Mouse (Mus musculus) myocyte (in vitro differentiated cells): ENCODE data around the gene Ccdc144b. TPM values are rescaled to one million over a fixed set of nuclear protein-coding genes. Genes with fewer than 3 reads are reported as not detected.
A peak's percentile ranks its signal among the peaks of the same experiment; 100 is the strongest.

Experiments used
- H3K27me3 ChIP-seq: one replicate; pipeline ENCODE4 v1.6.1; 2011; ENCODE audit not compliant: control insufficient read depth, insufficient read depth, insufficient read length
- H3K36me3 ChIP-seq: one replicate; pipeline ENCODE4 v1.6.1; 2011; ENCODE audit not compliant: control insufficient read depth, insufficient read depth
- H3K4me2 ChIP-seq: one replicate; pipeline ENCODE4 v1.6.1; 2011; ENCODE audit warnings: low read depth, control low read depth
- H3K4me3 ChIP-seq: one replicate; pipeline ENCODE4 v1.5.1; 2011; ENCODE audit warnings: mild to moderate bottlenecking, control low read depth, moderate library complexity
- H3K79me2 ChIP-seq: one replicate; pipeline ENCODE4 v1.6.1; 2011; ENCODE audit not compliant: control insufficient read depth, insufficient read depth
- H3ac ChIP-seq: one replicate; pipeline ENCODE4 v1.6.1; 2011; ENCODE audit not compliant: control insufficient read depth, insufficient read length
- CEBPB ChIP-seq: IDR thresholded peaks from 2 replicates; pipeline ENCODE4 v1.6.1; 2011; ENCODE audit warnings: mild to moderate bottlenecking, moderate library complexity; ENCODE audit not compliant: poor library complexity, insufficient read depth, severe bottlenecking
- E2F4 ChIP-seq: IDR thresholded peaks from one replicate; pipeline ENCODE4 v1.6.1; 2011; ENCODE audit warnings: mild to moderate bottlenecking, control low read depth, moderate library complexity; ENCODE audit not compliant: insufficient read depth
- MAX ChIP-seq: IDR thresholded peaks from one replicate; pipeline ENCODE4 v1.6.1; 2011; ENCODE audit warnings: low read depth, mild to moderate bottlenecking, control low read depth
- MYOD1 ChIP-seq, 3 experiments: IDR thresholded peaks; one replicate each; pipeline ENCODE4 v1.6.1; 2011; ENCODE audit warnings: control low read depth in 2 of 3, low read depth in 2 of 3, mild to moderate bottlenecking in 2 of 3, moderate library complexity in 1 of 3; ENCODE audit not compliant: insufficient read length in 2 of 3, control insufficient read depth in 1 of 3
- MYOG ChIP-seq, 3 experiments: IDR thresholded peaks; one replicate each; pipeline ENCODE4 v1.6.1; 2011; ENCODE audit warnings: control low read depth in 2 of 3, low read depth in 2 of 3, mild to moderate bottlenecking in 2 of 3; ENCODE audit not compliant: insufficient read length in 2 of 3, control insufficient read depth in 1 of 3, insufficient read depth in 1 of 3
- POLR2A ChIP-seq: IDR thresholded peaks from one replicate; pipeline ENCODE4 v1.6.1; 2011; ENCODE audit warnings: low read depth, mild to moderate bottlenecking, control low read depth, moderate library complexity; ENCODE audit not compliant: insufficient read length
- POLR2AphosphoS2 ChIP-seq: IDR thresholded peaks from one replicate; pipeline ENCODE4 v1.6.1; 2011; ENCODE audit warnings: low read depth, control low read depth; ENCODE audit not compliant: insufficient read length
- REST ChIP-seq: IDR thresholded peaks from one replicate; pipeline ENCODE4 v1.6.1; 2011; ENCODE audit warnings: mild to moderate bottlenecking, control low read depth, moderate library complexity; ENCODE audit not compliant: insufficient read depth, insufficient read length
- SRF ChIP-seq: IDR thresholded peaks from one replicate; pipeline ENCODE4 v1.6.1; 2011; ENCODE audit warnings: low read depth; ENCODE audit not compliant: control insufficient read depth, insufficient read length
- TCF12 ChIP-seq: IDR thresholded peaks from one replicate; pipeline ENCODE4 v1.6.1; 2011; ENCODE audit warnings: mild to moderate bottlenecking, control low read depth; ENCODE audit not compliant: poor library complexity, insufficient read depth, severe bottlenecking
- TCF3 ChIP-seq: IDR thresholded peaks from one replicate; pipeline ENCODE4 v1.6.1; 2011; ENCODE audit warnings: low read depth, control low read depth; ENCODE audit not compliant: insufficient read length
- USF1 ChIP-seq: IDR thresholded peaks from one replicate; pipeline ENCODE4 v1.6.1; 2011; ENCODE audit warnings: low read depth, mild to moderate bottlenecking, control low read depth, moderate library complexity
- polyA plus RNA-seq: library from polyadenylated mRNA; unstranded; fragments of >200 nt; fragmentation: generic; extraction: Trizol; gene quantifications from one replicate; pipeline ENCODE4 v1.2.1, GENCODE M21; 2012; ENCODE audit warnings: missing spikeins

Ccdc144b gene
- polyA plus RNA-seq, 1 experiment: not detected

GRCm38 (mm10) chr3:36011239-36011638 lies 42.1 kb downstream of the Ccdc144b start:
- TF ChIP-seq POLR2A: no peak
- TF ChIP-seq MYOG (IDR thresholded peaks at IDR 0.05; ENCODE audit: control insufficient read depth in 1 of 3, insufficient read depth in 1 of 3, insufficient read length in 2 of 3, low read depth in 2 of 3): peak in 1 of 3 experiments; percentile 34
- TF ChIP-seq MYOD1 (IDR thresholded peaks at IDR 0.05; ENCODE audit: control insufficient read depth in 1 of 3, insufficient read length in 2 of 3, low read depth in 2 of 3): peak in 1 of 3 experiments; percentile 63
- peak; percentile 2 for TF ChIP-seq TCF12
- Histone ChIP-seq H3K36me3 (no peaks in the 10 kb centered on the region), H3K4me2 (no peak overlapping the region), H3K79me2 (no peaks in the 10 kb centered on the region), H3ac (no peak overlapping the region), H3K27me3 (no peaks in the 10 kb centered on the region), H3K4me3 (no peak overlapping the region)

GRCm38 (mm10) chr3:36008411-36009154 lies 44.8 kb downstream of the Ccdc144b start:
- no peak overlapping the region for H3K4me2 ChIP-seq
- no peak overlapping the region for H3ac ChIP-seq
- H3K79me2 ChIP-seq: no peaks in the 10 kb centered on the region
- TF ChIP-seq POLR2AphosphoS2 (no peak), E2F4 (no peak), SRF (no peak), TCF3 (no peak), MYOG (IDR thresholded peaks at IDR 0.05; ENCODE audit: control insufficient read depth in 1 of 3, insufficient read depth in 1 of 3, insufficient read length in 2 of 3, low read depth in 2 of 3) (no peak), CEBPB (no peak), POLR2A (no peak), MYOD1 (IDR thresholded peaks at IDR 0.05; ENCODE audit: control insufficient read depth in 1 of 3, insufficient read length in 2 of 3, low read depth in 2 of 3) (no peak), MAX (no peak), TCF12 (no peak), REST (no peak), USF1 (no peak)
- H3K4me3 ChIP-seq: no peak overlapping the region
- peaks cover 4% of the 10 kb centered on the region for H3K27me3 ChIP-seq
- H3K36me3 ChIP-seq: no peaks in the 10 kb centered on the region

DNA sequence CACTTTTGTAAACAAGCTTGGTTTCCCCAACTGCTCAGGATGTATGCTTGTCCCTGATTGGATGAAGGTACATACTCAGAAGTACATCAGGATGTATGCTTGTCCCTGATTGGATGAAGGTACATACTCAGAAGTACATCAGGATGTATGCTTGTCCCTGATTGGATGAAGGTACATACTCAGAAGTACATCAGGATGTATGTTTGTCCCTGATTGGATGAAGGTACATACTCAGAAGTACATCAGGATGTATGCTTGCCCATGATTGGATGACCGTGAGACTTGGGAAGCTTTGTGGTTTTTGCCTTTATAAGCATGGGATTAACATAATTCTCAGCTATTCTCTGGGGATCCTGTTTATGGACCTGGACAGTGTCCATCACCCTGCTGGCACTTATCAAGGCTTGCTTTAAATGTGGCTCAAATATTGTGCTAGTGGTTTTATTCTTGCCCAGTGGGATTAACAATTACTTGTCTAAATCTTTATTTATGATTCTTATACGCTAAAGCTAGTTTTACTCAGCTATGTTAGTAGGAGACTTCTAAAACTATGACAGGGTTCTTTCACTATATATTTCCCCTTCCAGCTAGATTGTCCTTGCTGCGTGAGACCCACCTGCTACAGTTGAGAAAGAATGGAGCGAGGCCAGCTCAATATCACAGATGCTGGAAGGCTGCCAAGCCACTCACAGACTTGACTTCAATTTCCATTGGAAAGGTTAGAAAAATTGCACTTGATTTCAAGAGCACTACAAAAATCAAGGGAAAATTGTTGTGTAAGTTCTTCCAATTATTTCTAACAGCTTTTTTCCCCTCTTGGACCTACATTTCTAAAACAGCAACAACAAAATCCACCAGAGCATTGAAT lies 49.1 kb downstream of the Ccdc144b start:
- H3K27me3 ChIP-seq: peaks cover 4% of the 10 kb centered on the region
- no peaks in the 10 kb centered on the region for H3K36me3 ChIP-seq
- no peak overlapping the region for H3K4me2 ChIP-seq
- H3K79me2 ChIP-seq: no peaks in the 10 kb centered on the region
- no peak for TF ChIP-seq E2F4
- no peak overlapping the region for H3K4me3 ChIP-seq
- no peak overlapping the region for H3ac ChIP-seq

- peak within 1 kb of the TSS; percentile 48 for H3K4me3 ChIP-seq
- H3K79me2 ChIP-seq: no peaks in the 10 kb centered on the region
- H3ac ChIP-seq: peak within 1 kb of the TSS; percentile 45
- peak in 1 of 3 experiments; percentile 35 for TF ChIP-seq MYOD1 (IDR thresholded peaks at IDR 0.05; ENCODE audit: control insufficient read depth in 1 of 3, insufficient read length in 2 of 3, low read depth in 2 of 3)
- TF ChIP-seq POLR2AphosphoS2: peak; percentile 23
- peak; percentile 68 for TF ChIP-seq POLR2A
- peak; percentile 87 for TF ChIP-seq USF1
- no peak for TF ChIP-seq E2F4
- no peak for TF ChIP-seq MAX
- TF ChIP-seq CEBPB: no peak
- H3K27me3 ChIP-seq: peaks cover 2% of the 10 kb centered on the region
- peak within 1 kb of the TSS; percentile 99 for H3K4me2 ChIP-seq
- H3K36me3 ChIP-seq: no peaks in the 10 kb centered on the region
These were observed 52.8 kb downstream of the Ccdc144b start, which contains the start of gene Mccc1 for GRCm38 (mm10) chr3:36000275-36001239. Mccc1 (minus strand) TSS chr3:36000678.
